Mouse (Mus musculus): ENCODE measurements around the gene Ap2a2. TPM values are rescaled to one million over a fixed set of nuclear protein-coding genes. Genes with fewer than 3 reads are reported as not detected.

Gene Ap2a2
- polyA plus RNA-seq, 1 experiment from 2014 or later: 118 TPM

Small RNA genes lying within 50 kb of the gene (microRNA-seq; reads per million reads assigned to microRNA genes)
- 2.3 reads per million, percentile 3 among the genes with 10 or more reads in this experiment for gene Mir7063

Other genes starting within 250 kb of the Ap2a2 start
- 202 and 206 TPM in 2 replicates for gene Deaf1, start 234.5 kb upstream of the Ap2a2 start, polyA plus RNA-seq (2015; fragmentation: Nextera tagmentation; extraction: Ambion mirVana)
- gene Tmem80, start 234.4 kb upstream of the Ap2a2 start, polyA plus RNA-seq (2015; fragmentation: Nextera tagmentation; extraction: Ambion mirVana): 48.2 and 52.2 TPM in 2 replicates
- 2.5 and 3.1 TPM in 2 replicates for gene Eps8l2, start 223.3 kb upstream of the Ap2a2 start, polyA plus RNA-seq (2015; fragmentation: Nextera tagmentation; extraction: Ambion mirVana)
- gene Taldo1, start 170.0 kb upstream of the Ap2a2 start, polyA plus RNA-seq (2015; fragmentation: Nextera tagmentation; extraction: Ambion mirVana): 276 and 284 TPM in 2 replicates
- gene Gatd1, start 148.0 kb upstream of the Ap2a2 start, polyA plus RNA-seq (2015; fragmentation: Nextera tagmentation; extraction: Ambion mirVana): 51.8 and 55.2 TPM in 2 replicates
- 226 and 245 TPM in 2 replicates for gene Cend1, start 132.7 kb upstream of the Ap2a2 start, polyA plus RNA-seq (2015; fragmentation: Nextera tagmentation; extraction: Ambion mirVana)
- 96.3 and 104 TPM in 2 replicates for gene Slc25a22, start 124.3 kb upstream of the Ap2a2 start, polyA plus RNA-seq (2015; fragmentation: Nextera tagmentation; extraction: Ambion mirVana)
- gene Pidd1, start 118.1 kb upstream of the Ap2a2 start, polyA plus RNA-seq (2015; fragmentation: Nextera tagmentation; extraction: Ambion mirVana): 2.8 and 4.5 TPM in 2 replicates
- gene Rplp2, start 114.8 kb upstream of the Ap2a2 start, polyA plus RNA-seq (2015; fragmentation: Nextera tagmentation; extraction: Ambion mirVana): 602 and 645 TPM in 2 replicates
- gene Pnpla2, start 107.0 kb upstream of the Ap2a2 start, polyA plus RNA-seq (2015; fragmentation: Nextera tagmentation; extraction: Ambion mirVana): 20.0 and 20.9 TPM in 2 replicates
- 7.9 and 10.8 TPM in 2 replicates for gene Cracr2b, start 101.1 kb upstream of the Ap2a2 start, polyA plus RNA-seq (2015; fragmentation: Nextera tagmentation; extraction: Ambion mirVana)
- gene Cd151, start 94.8 kb upstream of the Ap2a2 start, polyA plus RNA-seq (2015; fragmentation: Nextera tagmentation; extraction: Ambion mirVana): 23.0 and 24.7 TPM in 2 replicates
- gene Polr2l, start 87.0 kb upstream of the Ap2a2 start, polyA plus RNA-seq (2015; fragmentation: Nextera tagmentation; extraction: Ambion mirVana): 72.4 and 75.8 TPM in 2 replicates
- gene Tspan4, start 86.9 kb upstream of the Ap2a2 start, polyA plus RNA-seq (2015; fragmentation: Nextera tagmentation; extraction: Ambion mirVana): 68.3 and 71.0 TPM in 2 replicates
- 54.4 and 56.7 TPM in 2 replicates for gene Chid1, start 22.3 kb upstream of the Ap2a2 start, polyA plus RNA-seq (2015; fragmentation: Nextera tagmentation; extraction: Ambion mirVana)
- 0.19 and 0.29 TPM in 2 replicates for gene Muc6, start 93.1 kb downstream of the Ap2a2 start, polyA plus RNA-seq (2015; fragmentation: Nextera tagmentation; extraction: Ambion mirVana)
- gene Muc2, start 128.2 kb downstream of the Ap2a2 start, polyA plus RNA-seq (2015; fragmentation: Nextera tagmentation; extraction: Ambion mirVana): 0.40 and 0.58 TPM in 2 replicates
- gene Muc5ac, start 226.8 kb downstream of the Ap2a2 start, polyA plus RNA-seq (2015; fragmentation: Nextera tagmentation; extraction: Ambion mirVana): not detected in 2 replicates